Mouse (Mus musculus) stomach, embryonic 15.5 days (tissue): ENCODE results near the gene 1810009A15Rik. TPM values are rescaled to one million over a fixed set of nuclear protein-coding genes. Genes with fewer than 3 reads are reported as not detected.
A peak's percentile ranks its signal among the peaks of the same experiment; 100 is the strongest.
"Not testable (repeated sequence)": the region's sequence is repeated elsewhere in the genome, so short reads cannot be mapped to it uniquely, and the experiment has no call there.

Experiments used
- ATAC-seq: fragments of 200-750 bp; cut with Nextera tagmentation; 2 replicates; pipeline ENCODE4 v1.8.0; 2017; ENCODE audit warnings: low read depth, moderate number of reproducible peaks, moderate TSS enrichment; ENCODE audit not compliant: insufficient read depth, low FRiP score
- H3K27ac ChIP-seq: fragments of 300-500 bp; sonication (generic); 2 replicates; pipeline ENCODE4 v1.5.1; 2015; ENCODE audit warnings: mild to moderate bottlenecking, inconsistent platforms
- H3K27me3 ChIP-seq: fragments of 300-500 bp; sonication (generic); replicated peaks from 2 replicates; pipeline ENCODE4 v1.6.1; 2015; ENCODE audit warnings: inconsistent platforms
- H3K36me3 ChIP-seq: fragments of 300-500 bp; sonication (generic); 2 replicates; pipeline ENCODE4 v1.6.1; 2015; ENCODE audit warnings: inconsistent platforms
- H3K4me1 ChIP-seq: fragments of 300-500 bp; sonication (generic); 2 replicates; pipeline ENCODE4 v1.6.1; 2015; ENCODE audit warnings: inconsistent platforms
- H3K4me2 ChIP-seq: fragments of 300-500 bp; sonication (generic); 2 replicates; pipeline ENCODE4 v1.6.1; 2015; ENCODE audit warnings: mild to moderate bottlenecking, inconsistent platforms
- H3K4me3 ChIP-seq: fragments of 300-500 bp; sonication (generic); replicated peaks from 2 replicates; pipeline ENCODE4 v1.5.1; 2015; ENCODE audit warnings: inconsistent platforms
- H3K9ac ChIP-seq: fragments of 300-500 bp; sonication (generic); 2 replicates; pipeline ENCODE4 v1.6.1; 2015; ENCODE audit warnings: inconsistent platforms
- H3K9me3 ChIP-seq: fragments of 300-500 bp; sonication (generic); 2 replicates; pipeline ENCODE4 v1.6.1; 2016; ENCODE audit warnings: inconsistent platforms
- WGBS: fragments of 180-500 bp; shearing (Covaris S2); methylation state at CpG from one replicate; pipeline ENCODE4 v1.1.7; 2015; 5-methylcytosine and 5-hydroxymethylcytosine counted together
- polyA plus RNA-seq: library from polyadenylated mRNA; unstranded; fragments of >200 nt; fragmentation: Nextera tagmentation; extraction: Ambion mirVana; gene quantifications from 2 replicates; pipeline ENCODE4 v1.2.1, GENCODE M21; 2015

Gene 1810009A15Rik
- polyA plus RNA-seq, 1 experiment from 2014 or later, result 82.9 TPM

DNA sequence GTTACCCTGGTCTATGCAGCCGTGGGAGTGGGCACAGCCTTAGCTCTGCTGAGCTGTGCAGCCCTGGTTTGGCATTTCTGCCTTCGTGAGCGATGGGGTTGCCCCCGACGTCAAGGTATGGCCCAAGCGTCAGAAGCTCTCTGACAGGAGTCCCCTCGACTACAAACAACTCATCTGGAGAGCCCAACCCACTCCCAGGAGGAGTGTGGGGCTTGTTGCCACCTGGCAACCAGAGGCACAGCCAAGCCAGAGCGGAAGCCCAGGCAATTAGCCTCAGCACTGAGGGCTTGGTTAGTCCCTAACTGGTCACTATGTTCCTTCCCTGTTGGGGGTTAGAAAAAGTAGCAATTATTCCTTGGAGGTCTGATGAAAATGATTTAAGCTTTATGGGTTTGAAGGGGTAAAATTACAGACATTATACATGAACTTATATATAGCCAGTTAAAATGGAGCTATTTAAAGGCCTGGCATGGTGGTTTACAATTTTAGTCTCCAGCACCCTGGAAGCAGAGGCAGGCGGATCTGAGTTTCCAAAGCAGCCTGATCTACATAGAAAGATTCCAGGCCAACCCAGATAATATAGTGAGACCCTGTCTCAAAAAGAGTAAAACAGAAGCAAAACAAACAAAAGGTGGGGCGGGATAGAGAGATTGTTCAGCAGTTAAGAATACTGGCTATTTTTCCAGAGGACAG, 36.3 kb upstream of the 1810009A15Rik start:
- Histone ChIP-seq H3K4me3 (no peak overlapping the region), H3K36me3 (no peaks in the 10 kb centered on the region), H3K9me3 (no peaks in the 10 kb centered on the region), H3K27ac (no peak overlapping the region), H3K4me2 (no peak overlapping the region), H3K9ac (no peak overlapping the region), H3K27me3 (no peaks in the 10 kb centered on the region), H3K4me1 (0 out of 2 replicates have a peak, but pooled peaks cover 9% of the 10 kb centered on the region)
- no peak for ATAC-seq
- 56% methylated on average over 10 of the region's 10 CpGs for WGBS

DNA sequence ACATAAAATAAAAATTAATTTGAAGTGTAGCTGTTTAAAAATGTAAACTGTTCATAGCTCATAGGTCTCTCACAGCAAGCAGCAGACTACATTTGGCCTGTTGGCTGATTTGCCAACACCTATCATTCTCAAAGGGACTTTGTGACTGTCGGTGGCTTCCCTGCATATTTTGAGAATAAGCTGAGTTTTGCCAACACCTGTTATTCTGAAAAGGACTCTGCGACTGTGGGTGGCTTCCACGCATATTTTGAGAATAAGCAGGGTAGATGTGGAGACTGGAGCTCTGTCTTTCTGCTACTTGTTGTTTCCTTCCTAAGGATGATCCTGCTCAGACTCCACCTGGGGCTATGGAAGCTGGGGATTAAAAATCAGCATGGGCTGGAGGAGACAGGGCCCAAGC, 35.5 kb upstream of the 1810009A15Rik start:
- Histone ChIP-seq H3K9me3 (no peaks in the 10 kb centered on the region), H3K27me3 (no peaks in the 10 kb centered on the region), H3K4me3 (no peak overlapping the region), H3K27ac (no peak overlapping the region), H3K4me2 (no peak overlapping the region), H3K9ac (no peak overlapping the region), H3K36me3 (no peaks in the 10 kb centered on the region), H3K4me1 (0 out of 2 replicates have a peak, but pooled peaks cover 9% of the 10 kb centered on the region)
- ATAC-seq, result no peak
- WGBS, result 76% methylated on average over 3 of the region's 3 CpGs

- ATAC-seq, result no peak
- Histone ChIP-seq H3K9me3 (no peaks in the 10 kb centered on the region), H3K27me3 (no peaks in the 10 kb centered on the region), H3K4me1 (no peaks in the 10 kb centered on the region), H3K4me3 (no peak overlapping the region), H3K27ac (no peak overlapping the region), H3K4me2 (no peak overlapping the region), H3K9ac (no peak overlapping the region), H3K36me3 (no peaks in the 10 kb centered on the region)
- WGBS, result 40% methylated on average over 4 of the region's 4 CpGs
These were observed 31.0 kb upstream of the 1810009A15Rik start for GRCm38 (mm10) chr19:8857689-8858088.

- ATAC-seq, result no peak
- Histone ChIP-seq H3K27me3 (no peaks in the 10 kb centered on the region), H3K4me2 (no peak overlapping the region), H3K4me1 (no peaks in the 10 kb centered on the region), H3K27ac (no peak overlapping the region), H3K9ac (no peak overlapping the region), H3K4me3 (no peak overlapping the region), H3K9me3 (no peaks in the 10 kb centered on the region), H3K36me3 (no peaks in the 10 kb centered on the region)
- WGBS, result 15% methylated on average over 1 of the region's 1 CpGs
These were observed 29.6 kb upstream of the 1810009A15Rik start for GRCm38 (mm10) chr19:8859018-8859417.

DNA sequence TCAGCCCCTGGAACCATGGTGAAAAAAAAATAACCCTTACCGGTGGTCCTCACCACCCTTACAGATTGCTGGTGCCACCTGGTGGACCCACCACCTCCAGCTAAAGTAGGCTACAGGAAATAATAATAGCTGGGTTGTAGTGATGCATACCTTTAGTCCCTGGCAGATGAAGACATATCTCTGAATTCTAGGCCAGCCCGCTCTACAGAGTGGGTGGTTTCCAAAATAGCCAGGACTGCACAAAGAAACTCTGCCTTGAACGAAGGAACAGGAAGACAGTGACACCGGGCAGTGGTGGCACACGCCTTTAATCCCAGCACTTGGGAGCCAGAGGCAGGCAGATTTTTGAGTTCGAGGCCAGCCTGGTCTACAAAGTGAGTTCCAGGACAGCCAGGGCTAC, 24.4 kb upstream of the 1810009A15Rik start:
- no peak overlapping the region for H3K27ac ChIP-seq
- H3K36me3 ChIP-seq, result no peaks in the 10 kb centered on the region
- no peak for ATAC-seq
- H3K9me3 ChIP-seq, result no peaks in the 10 kb centered on the region
- H3K4me2 ChIP-seq, result no peak overlapping the region
- no peak overlapping the region for H3K4me3 ChIP-seq
- no peaks in the 10 kb centered on the region for H3K4me1 ChIP-seq
- WGBS, result 81% methylated on average over 6 of the region's 6 CpGs
- no peaks in the 10 kb centered on the region for H3K27me3 ChIP-seq
- no peak overlapping the region for H3K9ac ChIP-seq

DNA sequence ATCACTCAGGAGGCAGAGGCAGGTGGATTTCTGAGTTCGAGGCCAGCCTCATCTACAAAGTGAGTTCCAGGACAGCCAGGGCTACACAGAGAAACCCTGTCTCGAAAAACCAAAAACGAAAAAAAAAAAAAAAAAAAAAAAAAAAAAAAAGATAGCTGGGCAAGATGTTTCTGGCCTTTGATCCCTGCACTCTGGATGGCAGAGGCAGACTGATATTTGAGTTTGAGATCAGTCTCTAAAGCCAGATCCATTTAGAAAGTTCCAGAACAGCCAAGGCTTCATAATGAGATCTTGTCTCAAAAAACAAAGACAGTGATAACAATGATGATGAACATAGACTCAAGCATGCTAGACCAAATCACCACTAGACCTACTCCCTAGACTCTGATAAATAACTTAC, 18.3 kb upstream of the 1810009A15Rik start:
- H3K4me2 ChIP-seq, result peak overlapping the region; percentile 57; the same call in 1 of the 2 replicates
- not testable (repeated sequence) for H3K9ac ChIP-seq, H3K9me3 ChIP-seq, ATAC-seq, H3K27me3 ChIP-seq, H3K4me1 ChIP-seq, H3K27ac ChIP-seq
- peak overlapping the region; percentile 97; the same call in 1 of the 2 replicates for H3K4me3 ChIP-seq
- WGBS, result 63% methylated on average over 3 of the region's 3 CpGs
- H3K36me3 ChIP-seq, result peaks cover 10% of the 10 kb centered on the region

DNA sequence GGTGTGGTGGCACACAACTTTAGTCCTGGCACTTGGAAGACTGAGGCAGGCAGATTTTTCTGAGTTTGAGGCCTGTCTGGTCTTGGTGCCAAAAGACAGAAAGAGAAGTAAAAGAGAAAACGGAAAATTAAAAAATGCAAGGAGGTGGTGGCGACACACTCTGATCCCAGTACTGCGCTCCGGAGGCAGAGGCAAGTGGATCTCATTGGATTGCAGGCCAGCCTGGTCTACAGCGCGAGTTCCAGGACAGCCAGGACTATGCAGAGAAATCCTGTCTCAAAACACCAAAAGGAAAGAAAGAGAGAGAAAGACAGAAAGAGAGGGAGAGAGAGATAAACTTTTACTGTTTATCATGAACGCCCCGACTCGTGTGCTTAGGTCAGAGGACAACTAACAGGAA, 17.8 kb upstream of the 1810009A15Rik start:
- ATAC-seq, result no peak
- WGBS, result 38% methylated on average over 9 of the region's 9 CpGs

GRCm38 (mm10) chr19:8871267-8872186, 17.1 kb upstream of the 1810009A15Rik start, which contains the start of gene Ubxn1:
Gene Ubxn1 (plus strand): TSS chr19:8871496.
- Histone ChIP-seq H3K36me3 (peaks cover 18% of the 10 kb centered on the region), H3K9ac (peak within 1 kb of the TSS; percentile 94), H3K4me2 (peak within 1 kb of the TSS; percentile 87), H3K27ac (peak within 1 kb of the TSS; percentile 84), H3K4me3 (peak within 1 kb of the TSS; percentile 97), H3K4me1 (peaks cover 6% of the 10 kb centered on the region), H3K9me3 (no peaks in the 10 kb centered on the region), H3K27me3 (no peaks in the 10 kb centered on the region)
- WGBS, result under 1% methylated on average over 59 of the region's 59 CpGs
- peak; percentile 97 for ATAC-seq

More for the DNA sequence above, 17.8 kb upstream of the 1810009A15Rik start:
- Histone ChIP-seq H3K4me2 (peak overlapping the region; percentile 57), H3K4me1 (peaks cover 6% of the 10 kb centered on the region), H3K9ac (peak overlapping the region; percentile 40; the same call in 1 of the 2 replicates), H3K36me3 (peaks cover 14% of the 10 kb centered on the region), H3K4me3 (peak overlapping the region; percentile 97), H3K9me3 (no peaks in the 10 kb centered on the region), H3K27me3 (no peaks in the 10 kb centered on the region), H3K27ac (peak overlapping the region; percentile 45)

GRCm38 (mm10) chr19:8872266-8872840, 16.3 kb upstream of the 1810009A15Rik start:
- ATAC-seq, result no peak
- peak overlapping the region; percentile 84 for H3K27ac ChIP-seq

GRCm38 (mm10) chr19:8875031-8875430, 13.6 kb upstream of the 1810009A15Rik start:
- ATAC-seq, result no peak
- H3K4me3 ChIP-seq, result no peak overlapping the region
- peaks cover 13% of the 10 kb centered on the region for H3K4me1 ChIP-seq
- H3K9ac ChIP-seq, result no peak overlapping the region
- peaks cover 24% of the 10 kb centered on the region for H3K36me3 ChIP-seq
- H3K9me3 ChIP-seq, result no peaks in the 10 kb centered on the region
- H3K4me2 ChIP-seq, result no peak overlapping the region
- 86% methylated on average over 7 of the region's 7 CpGs for WGBS
- no peak overlapping the region for H3K27ac ChIP-seq
- H3K27me3 ChIP-seq, result no peaks in the 10 kb centered on the region

More at GRCm38 (mm10) chr19:8872266-8872840, 16.3 kb upstream of the 1810009A15Rik start:
- Histone ChIP-seq H3K4me1 (peaks cover 6% of the 10 kb centered on the region), H3K4me3 (peak overlapping the region; percentile 97), H3K9me3 (no peaks in the 10 kb centered on the region), H3K36me3 (peaks cover 24% of the 10 kb centered on the region), H3K9ac (peak overlapping the region; percentile 94), H3K27me3 (no peaks in the 10 kb centered on the region), H3K4me2 (peak overlapping the region; percentile 87)
- WGBS, result 59% methylated on average over 10 of the region's 10 CpGs

GRCm38 (mm10) chr19:8880311-8881033, 8.2 kb upstream of the 1810009A15Rik start, which contains the start of gene Uqcc3:
Gene Uqcc3 (minus strand): TSS chr19:8880923.
- Histone ChIP-seq H3K4me2 (peak within 1 kb of the TSS; percentile 72), H3K36me3 (peaks cover 13% of the 10 kb centered on the region), H3K9ac (peak within 1 kb of the TSS; percentile 89), H3K4me3 (peak within 1 kb of the TSS; percentile 68), H3K27ac (peak within 1 kb of the TSS; percentile 89), H3K27me3 (no peaks in the 10 kb centered on the region), H3K4me1 (peaks cover 9% of the 10 kb centered on the region; the same call in 1 of the 2 replicates), H3K9me3 (no peaks in the 10 kb centered on the region)
- ATAC-seq, result peak; percentile 93
- WGBS, result under 1% methylated on average over 42 of the region's 42 CpGs
